Mouse (Mus musculus) heart, adult 8-10 months (tissue): ENCODE measurements around the gene Plcb1. TPM values are rescaled to one million over a fixed set of nuclear protein-coding genes. Genes with fewer than 3 reads are reported as not detected.

Experiments used
- DNase-seq: peaks from one replicate; pipeline ENCODE4 v3.0.0; 2022; ENCODE audit warnings: low spot score
- total RNA-seq, 4 experiments: library from RNA; stranded (reverse); gene quantifications; 2 replicates each; pipeline ENCODE4 v1.2.4; 2022

Gene Plcb1
- total RNA-seq, 4 experiments from 2014 or later, result 3.8 to 4.4 (median 4.1) TPM

GRCm38 (mm10) chr2:135200830-135201229 is 415.0 kb downstream of the Plcb1 start:
- DNase-seq, result no peak

DNA sequence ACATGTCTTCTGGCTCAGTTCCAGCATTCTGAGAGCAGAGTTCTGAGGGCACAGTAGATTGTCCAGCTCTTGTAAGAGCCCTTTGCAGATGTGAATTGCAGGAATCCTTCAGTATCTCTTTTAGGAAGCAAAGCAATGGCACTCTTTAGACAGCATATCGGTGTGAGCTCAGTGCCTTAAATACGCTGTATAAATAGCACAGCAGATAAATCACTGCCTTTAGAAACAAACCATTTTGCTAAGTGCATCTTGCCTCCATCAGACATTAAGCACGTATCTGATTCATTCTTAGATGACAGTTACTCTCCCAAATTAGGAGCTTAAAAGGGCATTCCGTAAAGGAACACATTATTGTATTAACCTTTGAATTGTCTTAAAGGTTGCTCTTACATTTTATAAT is 416.5 kb downstream of the Plcb1 start:
- no peak for DNase-seq

- DNase-seq, result peak; percentile 63
These were observed 418.6 kb downstream of the Plcb1 start for GRCm38 (mm10) chr2:135204141-135205120.

GRCm38 (mm10) chr2:135208890-135209289 is 423.0 kb downstream of the Plcb1 start:
- DNase-seq, result no peak

- no peak for DNase-seq
These were observed 429.0 kb downstream of the Plcb1 start for GRCm38 (mm10) chr2:135214746-135215448.

- no peak for DNase-seq
These were observed 433.5 kb downstream of the Plcb1 start for GRCm38 (mm10) chr2:135219406-135219805.

- peak; percentile 78 for DNase-seq
These were observed 439.7 kb downstream of the Plcb1 start for GRCm38 (mm10) chr2:135225604-135226025.

GRCm38 (mm10) chr2:135230262-135230661 is 444.4 kb downstream of the Plcb1 start:
- DNase-seq, result peak; percentile 26

- DNase-seq, result no peak
These were observed 456.9 kb downstream of the Plcb1 start for GRCm38 (mm10) chr2:135242662-135243316.

DNA sequence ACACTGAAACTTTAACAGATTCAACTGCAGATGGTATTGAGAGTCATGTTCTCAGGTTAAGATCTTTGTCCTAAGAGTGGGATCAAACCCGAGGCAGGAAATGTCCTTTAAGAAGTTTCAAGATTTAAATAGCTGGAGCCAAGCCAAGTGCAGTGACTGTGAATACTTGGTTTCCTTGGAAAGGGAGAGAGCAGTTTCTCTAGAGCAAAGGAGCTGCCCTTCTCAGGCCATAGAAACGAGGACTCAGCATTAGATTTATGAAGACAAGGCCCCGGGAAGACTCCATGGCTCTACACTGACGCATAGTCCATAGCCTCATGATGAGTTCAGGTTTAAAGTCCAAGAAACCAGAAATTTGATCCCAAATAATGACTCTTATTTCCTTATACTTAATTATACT is 457.9 kb downstream of the Plcb1 start:
- DNase-seq, result no peak

DNA sequence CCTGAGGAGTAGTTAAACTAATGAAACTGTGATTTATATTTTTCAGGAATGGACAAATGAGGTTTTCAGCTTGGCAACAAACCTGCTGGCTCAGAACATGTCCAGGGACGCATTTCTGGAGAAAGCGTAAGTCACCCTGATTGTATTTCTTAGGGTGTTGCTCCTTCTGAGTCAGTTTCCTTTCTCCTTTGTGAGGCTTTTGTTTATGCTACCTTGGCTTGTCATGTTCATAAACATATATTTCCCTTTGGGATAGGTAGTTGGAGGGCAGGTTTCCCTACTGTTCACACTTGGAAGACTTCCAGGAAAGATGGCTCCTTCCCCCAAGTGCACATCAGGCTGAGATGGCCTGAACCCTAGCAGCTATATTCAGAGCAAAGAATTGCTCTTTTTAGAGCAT is 464.1 kb downstream of the Plcb1 start:
- no peak for DNase-seq

DNA sequence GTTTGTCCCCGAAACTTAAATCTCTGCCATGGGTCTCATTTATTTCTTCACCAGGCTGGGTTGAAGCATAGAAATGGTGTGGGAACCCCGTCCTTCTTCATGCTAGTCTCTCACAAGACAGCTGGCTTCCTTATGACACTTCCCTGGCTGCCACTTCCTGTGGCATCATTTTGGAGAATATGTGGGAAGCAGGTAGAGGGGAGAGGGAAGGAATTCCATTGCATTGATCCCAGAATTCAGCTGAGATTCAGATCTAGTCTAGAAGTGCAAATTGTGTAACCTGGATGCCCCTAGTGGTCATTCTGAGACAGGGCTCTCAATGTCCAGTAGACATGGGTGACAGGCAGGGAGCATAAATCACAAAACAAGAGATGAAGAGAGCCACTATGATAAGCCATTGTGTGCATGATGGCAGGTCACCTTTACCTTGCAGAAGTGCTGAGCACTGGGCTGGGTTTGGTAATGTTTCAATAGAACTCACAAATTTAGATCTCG is 466.0 kb downstream of the Plcb1 start:
- no peak for DNase-seq

- DNase-seq, result peak; percentile 79
These were observed 473.3 kb downstream of the Plcb1 start for GRCm38 (mm10) chr2:135259136-135259535.

DNA sequence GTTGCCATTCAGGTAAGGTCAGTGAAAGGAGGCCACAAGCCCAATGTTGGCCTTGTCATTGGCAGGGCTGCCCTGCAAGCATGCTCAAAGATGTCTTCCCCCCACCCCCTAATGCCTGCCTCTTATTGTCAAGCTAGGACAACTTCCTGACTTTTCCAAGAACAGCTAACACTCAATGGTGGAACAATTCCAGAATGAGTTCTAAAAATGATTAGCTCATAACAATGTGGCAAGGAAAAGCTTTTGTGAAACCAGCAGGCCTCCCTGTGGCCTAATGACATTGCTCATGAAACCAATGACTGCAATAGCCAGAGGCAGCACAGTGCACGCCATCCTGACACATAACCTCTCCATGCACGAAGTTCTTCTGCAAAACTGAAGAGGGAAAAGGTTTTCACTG is 478.1 kb downstream of the Plcb1 start:
- peak; percentile 60 for DNase-seq

DNA sequence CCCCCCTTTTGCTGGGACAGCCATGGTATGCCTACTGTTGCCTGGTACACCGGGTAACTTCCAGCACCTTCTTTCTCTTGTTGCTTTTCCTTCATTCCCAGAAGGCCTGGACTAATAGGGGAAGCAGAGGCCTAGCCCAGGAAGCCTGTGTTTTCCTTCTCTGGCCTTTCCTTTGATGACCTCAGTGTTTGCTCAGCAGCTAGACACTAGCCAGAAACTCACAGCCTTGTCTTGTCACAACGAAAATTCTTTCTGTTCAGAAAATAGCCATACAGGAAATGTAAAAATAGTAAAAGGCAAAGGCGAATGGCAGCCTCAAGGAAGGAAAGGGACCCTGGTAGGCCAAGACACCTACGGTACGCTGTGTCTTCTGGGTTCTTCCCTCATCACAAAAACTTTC is 489.1 kb downstream of the Plcb1 start:
- peak; percentile 41 for DNase-seq

DNA sequence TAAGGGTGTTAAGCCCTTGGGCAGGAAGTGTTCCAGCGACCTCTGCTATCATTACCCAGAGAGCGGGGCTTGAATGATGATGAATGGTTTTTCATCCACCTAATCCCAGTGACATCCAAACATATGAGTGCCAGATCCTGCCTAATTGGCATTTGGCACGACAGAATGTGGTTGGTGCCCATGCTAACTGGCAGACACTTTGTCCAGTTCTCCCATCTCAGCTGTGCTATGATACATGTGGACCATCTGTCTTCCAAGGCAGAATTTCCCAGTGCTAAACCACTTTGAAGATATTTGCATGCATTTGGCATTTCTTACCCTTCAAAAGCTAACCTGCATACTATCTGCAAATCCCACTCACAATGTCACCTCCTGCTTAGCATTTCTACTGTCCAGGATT is 492.6 kb downstream of the Plcb1 start:
- DNase-seq, result no peak

- DNase-seq, result no peak
These were observed 493.2 kb downstream of the Plcb1 start for GRCm38 (mm10) chr2:135279026-135279425.

DNA sequence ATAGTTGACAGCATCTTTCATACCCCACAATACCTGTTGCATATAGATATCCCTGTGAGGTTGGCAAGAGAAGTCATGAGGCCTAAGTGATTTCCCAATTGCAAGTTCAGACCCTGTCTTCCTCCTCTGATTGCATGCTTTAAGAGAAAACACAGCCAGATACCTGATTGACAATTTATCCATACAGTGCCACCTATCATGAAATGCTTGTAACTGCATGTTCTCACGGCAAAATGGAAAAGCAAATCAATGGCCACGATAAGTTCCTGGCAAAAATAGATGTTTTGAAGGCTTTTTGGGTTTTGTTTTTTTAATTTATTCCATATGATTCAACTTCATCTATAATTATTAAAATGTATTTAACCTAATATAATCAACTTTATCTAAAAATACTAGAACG is 497.9 kb downstream of the Plcb1 start:
- peak; percentile 9 for DNase-seq

DNA sequence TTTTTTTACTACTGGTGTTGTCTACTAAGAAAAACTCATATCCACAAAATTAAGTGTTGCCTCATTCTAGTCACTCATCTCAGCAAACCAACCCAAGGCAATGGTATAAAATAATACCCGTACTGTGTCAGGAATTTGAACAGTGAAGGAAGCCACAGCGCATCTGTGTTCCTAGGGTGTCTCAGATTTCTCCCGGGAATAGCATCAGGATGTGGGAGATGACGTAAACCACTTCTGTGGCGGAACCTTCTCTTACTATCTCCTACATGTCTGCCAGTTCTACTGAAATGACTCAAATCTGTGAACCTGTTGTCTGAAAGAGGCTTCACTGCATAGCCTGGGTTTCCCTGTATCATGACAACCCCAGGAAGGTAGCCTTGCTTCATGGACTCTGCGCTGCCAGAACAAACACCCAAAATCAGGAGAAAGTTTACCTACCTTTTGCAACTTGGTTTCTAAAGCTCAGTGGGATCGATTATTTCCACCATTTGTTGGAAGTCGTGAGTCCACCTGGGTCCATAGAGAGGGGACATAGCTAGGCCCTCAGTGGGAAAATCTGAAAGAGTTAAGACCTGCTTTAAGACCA is 510.4 kb downstream of the Plcb1 start:
- DNase-seq, result no peak

DNA sequence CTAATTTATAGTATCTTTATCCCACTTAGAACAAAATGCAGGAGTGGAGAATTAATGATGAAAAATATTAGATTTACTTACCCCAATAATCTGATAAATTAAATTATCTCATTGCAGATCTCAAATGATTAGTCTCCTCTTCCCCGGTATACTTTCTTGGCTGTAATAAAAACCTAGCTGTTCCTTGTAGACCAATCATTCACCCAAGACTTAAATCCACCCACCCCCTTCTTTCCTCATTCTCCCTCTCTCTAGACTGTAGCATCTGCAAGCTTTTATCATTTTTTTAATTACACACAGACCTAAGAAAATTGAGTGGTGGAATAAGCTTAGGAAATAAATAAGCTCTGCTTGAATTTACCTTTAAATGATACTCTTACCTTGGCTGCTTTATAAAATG is 514.6 kb downstream of the Plcb1 start:
- DNase-seq, result no peak

- no peak for DNase-seq
These were observed 516.6 kb downstream of the Plcb1 start for GRCm38 (mm10) chr2:135302483-135302882.

DNA sequence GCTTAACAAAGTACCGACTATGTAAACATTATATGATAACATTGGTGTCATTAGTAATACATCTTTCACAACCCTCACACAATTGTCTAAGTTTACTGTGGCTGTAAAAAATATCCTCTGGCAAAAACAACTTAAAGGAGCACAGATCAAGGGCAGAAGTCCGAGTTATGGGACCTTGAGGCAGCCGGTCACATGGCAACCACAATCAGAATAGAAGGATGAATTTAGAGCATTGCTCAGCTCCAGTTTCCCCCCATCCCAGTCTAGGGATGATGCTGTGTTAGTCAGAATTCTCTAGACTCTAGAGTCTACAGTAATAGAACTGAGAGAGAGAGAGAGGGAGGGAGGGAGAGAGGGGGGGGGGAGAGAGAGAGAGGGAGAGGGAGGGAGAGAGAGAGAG is 519.3 kb downstream of the Plcb1 start:
- no peak for DNase-seq
